Mouse (Mus musculus) midbrain, embryonic 10.5 days (tissue): ENCODE data around the gene Hap1. TPM values are rescaled to one million over a fixed set of nuclear protein-coding genes. Genes with fewer than 3 reads are reported as not detected.
"Not testable (repeated sequence)": the region's sequence is repeated elsewhere in the genome, so short reads cannot be mapped to it uniquely, and the experiment has no call there.

Experiments
- DNase-seq: peaks from one replicate; pipeline ENCODE4 v3.0.0-alpha.2; 2017; ENCODE audit warnings: low spot score
- H3K27ac ChIP-seq: fragments of 300-500 bp; sonication (generic); replicated peaks from 2 replicates; pipeline ENCODE4 v1.5.1; 2016; ENCODE audit warnings: mild to moderate bottlenecking
- H3K27me3 ChIP-seq: fragments of 300-500 bp; sonication (generic); 2 replicates; pipeline ENCODE4 v1.6.1; 2016; ENCODE audit warnings: low read depth, mild to moderate bottlenecking; ENCODE audit not compliant: poor library complexity, severe bottlenecking
- H3K36me3 ChIP-seq: fragments of 300-500 bp; sonication (generic); 2 replicates; pipeline ENCODE4 v1.6.1; 2016; ENCODE audit warnings: mild to moderate bottlenecking, moderate library complexity
- H3K4me1 ChIP-seq: fragments of 300-500 bp; sonication (generic); 2 replicates; pipeline ENCODE4 v1.6.1; 2016
- H3K4me3 ChIP-seq: fragments of 300-500 bp; sonication (generic); 2 replicates; pipeline ENCODE4 v1.5.1; 2016; ENCODE audit warnings: mild to moderate bottlenecking, moderate library complexity
- H3K9me3 ChIP-seq: fragments of 300-500 bp; sonication (generic); replicated peaks from 2 replicates; pipeline ENCODE4 v1.6.1; 2016; ENCODE audit warnings: mild to moderate bottlenecking
- WGBS: fragments of 180-500 bp; shearing (Covaris S2); methylation state at CpG from one replicate; pipeline ENCODE4 v1.1.7; 2016; 5-methylcytosine and 5-hydroxymethylcytosine counted together
- polyA plus RNA-seq: library from polyadenylated mRNA; unstranded; fragments of >200 nt; fragmentation: Nextera tagmentation; extraction: Ambion mirVana; gene quantifications from 2 replicates; pipeline ENCODE4 v1.2.1, GENCODE M21; 2016

Hap1 gene
- polyA plus RNA-seq, 1 experiment from 2014 or later: 36.6 TPM

- H3K36me3 ChIP-seq: peaks cover 26% of the 10 kb centered on the region
- 90% methylated on average over 10 of the region's 10 CpGs for WGBS
- peaks cover 23% of the 10 kb centered on the region for H3K4me1 ChIP-seq
- H3K4me3 ChIP-seq: peak overlapping the region; percentile 93
- H3K27me3 ChIP-seq: no peaks in the 10 kb centered on the region
- H3K9me3 ChIP-seq: no peaks in the 10 kb centered on the region
- peak overlapping the region; percentile 99 for H3K27ac ChIP-seq
- DNase-seq: no peak
Observed at GRCm38 (mm10) chr11:100318529-100319451, 37.1 kb downstream of the Hap1 start.

DNA sequence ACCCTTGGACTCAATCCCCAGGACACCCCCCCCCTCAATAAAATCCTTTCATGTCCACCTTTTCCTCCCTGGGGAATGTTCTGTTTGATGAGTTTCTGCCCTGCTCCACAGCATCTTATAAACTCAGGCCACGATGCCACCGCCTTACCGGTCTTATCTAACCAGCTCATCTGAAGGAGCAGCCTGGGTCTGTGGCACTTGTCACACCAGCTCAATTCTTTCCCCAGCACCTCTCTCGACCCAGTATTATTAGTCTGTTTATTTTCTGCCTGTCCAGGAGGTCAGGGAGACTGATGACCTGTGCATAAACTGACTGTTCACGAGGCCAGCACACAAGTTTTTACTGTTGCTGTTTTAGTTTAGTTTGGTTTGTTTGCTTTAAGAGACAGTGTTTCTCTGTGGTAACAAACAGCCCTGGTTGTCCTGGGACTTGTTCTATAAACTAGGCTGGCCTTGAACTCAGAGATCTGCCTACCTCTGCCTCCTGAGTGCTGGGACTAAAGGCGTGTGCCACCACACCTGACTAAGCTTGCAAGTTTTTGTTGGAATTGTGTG lies 38.0 kb downstream of the Hap1 start:
- DNase-seq: no peak
- no peak overlapping the region for H3K27ac ChIP-seq
- H3K36me3 ChIP-seq: peaks cover 25% of the 10 kb centered on the region
- 84% methylated on average over 6 of the region's 6 CpGs for WGBS
- H3K4me1 ChIP-seq: peaks cover 23% of the 10 kb centered on the region
- H3K4me3 ChIP-seq: no peak overlapping the region
- H3K27me3 ChIP-seq: no peaks in the 10 kb centered on the region
- H3K9me3 ChIP-seq: no peaks in the 10 kb centered on the region

- H3K4me3 ChIP-seq: no peak overlapping the region
- H3K9me3 ChIP-seq: no peaks in the 10 kb centered on the region
- H3K36me3 ChIP-seq: peaks cover 1% of the 10 kb centered on the region; the same call in 1 of the 2 replicates
- H3K4me1 ChIP-seq: peaks cover 28% of the 10 kb centered on the region
- DNase-seq: no peak
- WGBS: 94% methylated on average over 5 of the region's 5 CpGs
- no peak overlapping the region for H3K27ac ChIP-seq
- H3K27me3 ChIP-seq: no peaks in the 10 kb centered on the region
Observed at GRCm38 (mm10) chr11:100315439-100315838, 40.5 kb downstream of the Hap1 start.

DNA sequence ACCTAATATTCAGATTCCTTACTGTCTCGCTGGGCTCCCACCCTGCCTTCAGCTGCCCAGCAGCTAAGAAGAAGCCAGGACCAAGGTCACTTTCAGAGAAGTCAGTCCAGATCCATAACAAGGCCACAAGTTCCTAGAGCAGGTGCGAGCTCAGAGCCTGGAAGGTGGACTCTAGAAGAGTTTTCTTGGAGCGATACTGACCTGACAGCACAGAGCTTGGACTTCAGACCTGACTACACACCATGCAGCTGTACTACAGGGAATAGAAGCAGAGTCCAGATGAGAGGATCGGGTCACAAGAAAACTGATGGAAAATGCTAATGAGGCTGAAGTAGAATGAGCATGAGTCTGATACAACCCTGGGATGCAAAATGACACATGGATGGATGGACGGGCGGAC lies 42.5 kb downstream of the Hap1 start:
- Histone ChIP-seq H3K4me3 (no peak overlapping the region), H3K9me3 (no peaks in the 10 kb centered on the region), H3K27ac (no peak overlapping the region), H3K36me3 (no peaks in the 10 kb centered on the region), H3K27me3 (no peaks in the 10 kb centered on the region), H3K4me1 (peaks cover 23% of the 10 kb centered on the region)
- WGBS: 94% methylated on average over 6 of the region's 6 CpGs
- no peak for DNase-seq

- Histone ChIP-seq H3K36me3 (no peaks in the 10 kb centered on the region), H3K4me3 (no peak overlapping the region), H3K9me3 (no peaks in the 10 kb centered on the region), H3K27me3 (no peaks in the 10 kb centered on the region), H3K27ac (no peak overlapping the region), H3K4me1 (peaks cover 23% of the 10 kb centered on the region)
- WGBS: 42% methylated on average over 5 of the region's 5 CpGs
- no peak for DNase-seq
Observed at GRCm38 (mm10) chr11:100312096-100312679, 43.7 kb downstream of the Hap1 start.

DNA sequence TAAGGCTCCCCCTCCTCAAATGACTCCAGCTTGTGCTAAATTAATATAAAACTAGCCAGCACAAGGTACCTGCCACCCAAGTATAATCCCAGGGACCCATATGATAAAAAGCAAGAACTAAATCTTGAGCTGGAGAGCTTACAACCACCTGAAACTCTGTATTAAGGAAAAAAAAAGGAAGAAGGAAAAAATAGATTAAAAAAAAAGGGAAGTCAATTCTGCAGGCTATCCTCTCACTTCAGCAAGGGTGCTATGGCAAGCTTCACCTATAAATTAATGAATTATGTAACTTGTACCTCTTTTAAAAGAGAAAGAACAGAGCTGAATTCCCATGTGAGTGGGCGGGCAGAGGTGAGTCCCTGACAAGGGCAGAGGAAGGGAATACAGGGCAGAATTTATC lies 44.3 kb downstream of the Hap1 start:
- Histone ChIP-seq H3K27me3 (no peaks in the 10 kb centered on the region), H3K27ac (no peak overlapping the region), H3K36me3 (no peaks in the 10 kb centered on the region), H3K4me1 (peaks cover 23% of the 10 kb centered on the region), H3K9me3 (no peaks in the 10 kb centered on the region), H3K4me3 (no peak overlapping the region)
- WGBS: 91% methylated on average over 1 of the region's 1 CpGs
- DNase-seq: no peak

DNA sequence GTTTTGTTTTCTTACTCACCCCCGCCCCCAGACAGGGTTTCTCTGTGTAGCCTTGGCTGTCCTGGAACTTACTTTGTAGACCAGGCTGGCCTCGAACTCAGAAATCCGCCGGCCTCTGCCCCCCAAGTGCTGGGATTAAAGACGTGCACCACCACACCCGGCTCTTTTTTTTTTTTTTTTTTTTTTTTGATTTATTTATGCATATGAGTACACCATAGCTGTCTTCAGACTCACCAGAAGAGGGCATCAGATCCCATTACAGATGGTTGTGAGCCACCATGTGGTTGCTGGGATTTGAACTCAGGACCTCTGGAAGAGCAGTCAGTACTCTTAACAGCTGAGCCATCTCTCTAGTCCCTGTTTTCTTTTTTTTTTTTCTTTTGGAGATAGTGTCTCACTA lies 47.3 kb downstream of the Hap1 start:
- not testable (repeated sequence) for H3K9me3 ChIP-seq, H3K27me3 ChIP-seq, H3K36me3 ChIP-seq, H3K27ac ChIP-seq, DNase-seq, H3K4me3 ChIP-seq
- H3K4me1 ChIP-seq: peaks cover 10% of the 10 kb centered on the region
- 87% methylated on average over 6 of the region's 6 CpGs for WGBS

DNA sequence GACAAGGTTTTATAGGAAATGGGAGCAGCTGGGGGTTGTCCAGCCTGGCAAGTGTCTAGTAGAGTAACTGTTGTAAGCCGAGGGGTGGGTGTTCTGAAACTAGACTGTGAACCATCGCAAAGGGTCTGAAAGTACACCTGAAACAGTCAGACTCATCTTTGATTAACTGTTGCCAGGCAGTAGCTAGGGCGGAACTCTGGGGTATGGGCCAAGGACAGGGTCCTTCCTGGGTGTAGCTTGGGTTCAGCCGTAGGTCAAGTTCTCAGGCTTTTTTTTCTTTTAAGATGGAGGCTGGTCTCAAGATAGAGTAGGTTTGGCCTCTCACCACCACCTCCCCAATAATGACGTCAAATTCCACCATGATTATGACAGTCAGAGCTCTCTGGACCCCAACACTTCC lies 48.0 kb downstream of the Hap1 start:
- no peaks in the 10 kb centered on the region for H3K27me3 ChIP-seq
- no peak for DNase-seq
- H3K4me1 ChIP-seq: peaks cover 10% of the 10 kb centered on the region
- H3K27ac ChIP-seq: no peak overlapping the region
- no peak overlapping the region for H3K4me3 ChIP-seq
- 92% methylated on average over 5 of the region's 5 CpGs for WGBS
- H3K9me3 ChIP-seq: no peaks in the 10 kb centered on the region
- H3K36me3 ChIP-seq: no peaks in the 10 kb centered on the region

DNA sequence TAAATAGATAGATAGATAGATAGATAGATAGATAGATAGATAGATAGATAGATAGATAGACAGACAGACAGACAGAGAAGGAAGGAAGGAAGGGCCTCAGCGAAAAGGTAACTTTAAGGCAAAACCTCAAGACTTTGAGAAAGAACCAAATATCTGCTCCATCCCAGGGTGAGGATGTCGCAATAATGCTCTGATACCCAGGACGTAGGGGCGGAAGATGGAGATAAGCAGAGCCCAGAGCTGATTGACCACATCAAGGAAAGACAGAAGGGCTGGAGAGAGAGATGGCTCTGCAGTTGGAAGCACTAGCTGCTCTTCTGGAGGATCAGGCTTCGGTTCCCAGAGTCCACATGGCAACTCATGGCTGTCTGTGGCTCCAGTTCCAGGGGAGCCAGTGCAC lies 54.6 kb downstream of the Hap1 start:
- no peak overlapping the region for H3K27ac ChIP-seq
- H3K36me3 ChIP-seq: no peaks in the 10 kb centered on the region
- no peaks in the 10 kb centered on the region for H3K9me3 ChIP-seq
- no peak for DNase-seq
- H3K27me3 ChIP-seq: no peaks in the 10 kb centered on the region
- peaks cover 5% of the 10 kb centered on the region; the same call in 1 of the 2 replicates for H3K4me1 ChIP-seq
- no peak overlapping the region for H3K4me3 ChIP-seq
- 81% methylated on average over 5 of the region's 5 CpGs for WGBS

DNA sequence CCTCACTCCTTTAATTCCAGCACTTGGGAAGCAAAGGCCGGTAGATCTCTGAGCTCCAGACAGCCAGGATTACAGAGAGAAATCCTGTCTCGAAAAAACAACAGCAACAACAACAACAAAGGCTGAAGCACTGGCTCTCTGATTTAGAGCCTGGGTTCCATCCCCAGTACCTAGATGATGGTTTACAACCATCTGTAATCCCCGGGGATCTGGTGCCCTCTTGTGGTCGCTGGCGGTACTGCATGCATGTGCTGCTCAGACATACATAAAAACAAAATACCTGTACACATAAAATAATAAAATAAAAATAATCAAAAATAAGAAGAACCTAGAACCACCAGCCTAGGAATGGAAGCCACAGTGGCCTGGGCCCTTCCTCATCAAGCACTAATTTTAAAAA lies 55.6 kb downstream of the Hap1 start:
- Histone ChIP-seq H3K27me3 (no peaks in the 10 kb centered on the region), H3K27ac (no peak overlapping the region), H3K36me3 (no peaks in the 10 kb centered on the region), H3K9me3 (no peaks in the 10 kb centered on the region), H3K4me3 (no peak overlapping the region), H3K4me1 (peaks cover 5% of the 10 kb centered on the region; the same call in 1 of the 2 replicates)
- WGBS: 17% methylated on average over 5 of the region's 5 CpGs
- peak; percentile 74 for DNase-seq

GRCm38 (mm10) chr11:100298274-100299036 lies 57.5 kb downstream of the Hap1 start:
- no peaks in the 10 kb centered on the region for H3K27me3 ChIP-seq
- DNase-seq: peak; percentile 85
- H3K4me3 ChIP-seq: peak overlapping the region; percentile 33
- no peaks in the 10 kb centered on the region for H3K36me3 ChIP-seq
- H3K9me3 ChIP-seq: no peaks in the 10 kb centered on the region
- 19% methylated on average over 18 of the region's 18 CpGs for WGBS
- H3K4me1 ChIP-seq: peaks cover 5% of the 10 kb centered on the region; the same call in 1 of the 2 replicates
- no peak overlapping the region for H3K27ac ChIP-seq

- Histone ChIP-seq H3K27me3 (no peaks in the 10 kb centered on the region), H3K27ac (no peak overlapping the region), H3K9me3 (no peaks in the 10 kb centered on the region), H3K36me3 (no peaks in the 10 kb centered on the region), H3K4me3 (peak overlapping the region; percentile 33), H3K4me1 (peaks cover 11% of the 10 kb centered on the region)
- no peak for DNase-seq
- WGBS: 37% methylated on average over 5 of the region's 5 CpGs
Observed at GRCm38 (mm10) chr11:100297801-100298200, 58.1 kb downstream of the Hap1 start.
